Mouse (Mus musculus) common myeloid progenitor, adult 5-6 weeks (primary cell): Measurements from ENCODE around the gene Fndc3a. TPM values are rescaled to one million over a fixed set of nuclear protein-coding genes. Genes with fewer than 3 reads are reported as not detected.

Experiments used
- ATAC-seq: replicated peaks from 2 replicates; pipeline ENCODE4 v1.8.0; 2016; ENCODE audit warnings: low read depth, mild to moderate bottlenecking, moderate TSS enrichment, inconsistent platforms; ENCODE audit not compliant: poor library complexity, severe bottlenecking
- total RNA-seq: library from RNA; stranded (forward); fragments of 200-1000, 187-1606 nt; gene quantifications from 2 replicates; pipeline ENCODE4 v1.2.3, GENCODE M21; 2017

Gene Fndc3a
- total RNA-seq, 1 experiment from 2014 or later: 43.8 TPM

DNA sequence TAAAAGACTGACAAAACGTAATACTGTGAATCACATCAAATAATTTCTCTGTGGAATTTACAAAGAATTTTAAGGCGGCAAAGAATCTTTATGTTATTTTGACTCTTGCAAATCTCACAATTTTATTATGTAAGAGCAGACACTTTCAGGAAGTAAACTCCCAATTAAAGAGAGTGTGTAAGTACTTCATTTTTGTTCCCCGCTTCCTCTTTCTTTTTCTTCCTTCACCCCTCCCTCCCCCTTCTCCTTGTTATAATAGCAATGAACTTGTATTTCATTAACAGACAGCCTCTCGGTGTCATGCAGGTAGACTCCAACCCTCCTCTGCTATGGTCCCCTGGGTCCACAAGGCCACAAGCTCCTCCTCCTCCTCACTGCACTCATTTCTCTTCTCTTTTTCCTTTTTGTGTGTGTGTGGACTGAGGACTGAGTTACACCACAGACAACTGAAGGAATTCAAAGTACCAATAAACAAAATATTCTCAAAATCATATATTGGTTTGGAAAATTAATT, 24.9 kb downstream of the Fndc3a start:
- ATAC-seq: peak; percentile 85

- ATAC-seq: peak; percentile 58; the same call in 1 of the 2 replicates
Observed at GRCm38 (mm10) chr14:72677247-72677646, 32.6 kb downstream of the Fndc3a start.

DNA sequence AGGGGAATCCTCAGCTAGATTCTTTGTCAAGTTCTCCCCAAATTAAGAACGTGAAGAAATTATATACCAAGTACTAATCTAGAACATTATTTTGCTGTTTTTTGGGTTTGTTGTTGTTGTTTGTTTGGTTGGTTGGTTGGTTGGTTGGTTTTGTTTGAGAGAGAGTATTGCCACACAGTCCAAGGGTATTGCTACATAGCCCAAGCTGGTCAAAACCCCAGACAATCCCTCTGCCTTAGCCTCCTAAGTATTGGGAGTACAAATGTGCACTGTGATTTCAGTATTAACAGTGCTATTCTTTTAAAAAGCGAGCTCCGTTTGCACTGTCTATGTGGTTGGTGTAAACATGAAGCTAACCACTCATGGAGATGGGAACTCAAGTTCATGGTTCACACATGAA, 37.9 kb downstream of the Fndc3a start:
- ATAC-seq: no peak

DNA sequence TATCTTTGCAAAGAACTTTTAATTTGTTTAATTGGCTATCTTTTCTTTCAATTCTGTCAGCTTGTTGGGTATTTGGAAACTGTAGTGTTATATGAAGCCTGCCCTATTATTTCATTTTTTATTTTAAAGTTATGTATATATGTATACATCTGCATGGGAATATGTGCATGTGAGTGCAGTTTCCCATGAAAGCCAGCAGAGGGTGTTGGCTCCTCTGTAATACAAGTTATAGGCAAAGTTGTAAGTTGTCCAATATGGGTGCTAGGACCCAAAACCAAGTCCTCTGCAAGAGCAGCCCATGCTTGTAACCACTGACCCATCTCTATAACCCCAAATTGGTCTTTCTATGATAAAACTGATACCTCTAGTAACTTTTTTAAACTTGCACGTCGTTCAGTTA, 38.8 kb downstream of the Fndc3a start:
- ATAC-seq: no peak

DNA sequence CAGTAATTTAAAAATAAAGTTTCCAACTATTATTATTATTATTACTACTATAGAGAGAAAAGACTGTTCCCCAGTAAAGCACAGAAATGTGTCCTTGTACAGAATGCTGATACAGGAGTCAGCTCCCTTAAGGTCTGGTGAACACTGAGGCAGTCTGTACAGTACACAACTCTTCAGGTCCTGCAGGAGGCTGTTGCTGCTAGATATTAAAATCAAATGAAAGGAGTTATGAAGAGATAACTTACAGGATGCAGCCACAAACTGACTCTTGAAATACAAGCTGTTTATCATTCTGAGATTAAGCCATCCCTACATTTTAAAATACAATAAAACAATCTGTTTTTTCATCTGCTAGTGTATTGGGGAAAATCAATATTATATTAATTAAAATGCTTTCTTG, 60.5 kb downstream of the Fndc3a start:
- no peak for ATAC-seq

- no peak for ATAC-seq
Observed at GRCm38 (mm10) chr14:72645512-72645911, 64.3 kb downstream of the Fndc3a start.

DNA sequence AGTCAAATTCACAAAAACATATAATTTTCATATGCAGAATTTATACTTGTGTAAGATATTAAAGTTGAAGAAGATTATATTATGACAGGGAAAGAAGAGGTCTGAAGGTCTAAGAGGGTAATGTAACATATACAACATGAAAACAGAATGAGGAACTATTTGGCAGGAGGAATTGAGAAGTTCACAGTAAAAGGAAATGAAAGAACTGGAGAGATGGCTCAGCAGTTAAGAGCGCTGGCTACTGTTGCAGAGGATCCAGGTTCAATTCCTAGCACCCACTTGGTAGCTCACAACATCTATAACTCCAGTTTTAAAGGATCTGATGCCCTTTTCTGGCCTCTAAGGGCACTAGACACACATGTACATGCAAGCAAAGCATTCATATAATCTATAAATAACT, 65.2 kb downstream of the Fndc3a start:
- ATAC-seq: 0 out of 2 replicates have a peak, but pooled peaks have one; percentile 39

DNA sequence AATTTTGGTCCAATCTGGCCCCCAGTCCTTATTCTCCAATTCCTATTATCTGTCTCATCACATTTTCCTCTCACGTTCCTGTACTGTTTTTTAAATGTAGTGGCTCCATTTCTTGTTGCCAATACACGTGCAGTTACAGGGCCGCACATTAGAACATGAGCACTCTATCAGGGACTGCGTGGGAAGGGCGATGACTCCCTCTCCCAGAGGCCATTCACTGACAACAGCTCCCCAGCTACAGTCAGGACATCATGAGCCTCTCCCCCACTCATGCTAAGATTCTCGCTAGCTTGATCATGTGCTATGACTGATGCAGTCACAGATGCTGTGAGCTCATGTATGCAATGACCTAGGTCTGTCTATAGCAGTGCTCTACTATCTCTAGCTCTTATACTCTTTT, 71.3 kb downstream of the Fndc3a start:
- no peak for ATAC-seq

DNA sequence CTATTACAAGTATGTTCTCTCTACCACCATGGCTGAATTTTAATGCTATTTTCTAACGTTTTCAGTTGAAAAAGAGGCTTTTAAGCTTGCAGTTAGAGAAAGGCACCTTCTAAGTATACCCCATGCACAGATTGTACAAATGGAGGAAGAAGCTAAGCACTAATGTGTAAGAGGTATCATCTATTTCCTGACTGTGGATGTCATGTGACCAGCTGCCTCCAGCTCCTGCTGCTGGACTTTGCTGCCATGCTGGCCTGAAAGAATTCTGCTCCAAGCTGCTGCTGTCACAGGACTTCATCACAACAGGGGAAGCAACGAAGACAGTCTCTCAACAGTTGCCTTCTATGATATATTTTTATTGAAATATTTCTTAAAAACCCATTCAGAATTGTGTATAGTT, 76.2 kb downstream of the Fndc3a start:
- ATAC-seq: no peak

GRCm38 (mm10) chr14:72625411-72625810, 84.4 kb downstream of the Fndc3a start:
- ATAC-seq: no peak

- 0 out of 2 replicates have a peak, but pooled peaks have one; percentile 30 for ATAC-seq
Observed at GRCm38 (mm10) chr14:72604077-72604476, 105.7 kb downstream of the Fndc3a start.

DNA sequence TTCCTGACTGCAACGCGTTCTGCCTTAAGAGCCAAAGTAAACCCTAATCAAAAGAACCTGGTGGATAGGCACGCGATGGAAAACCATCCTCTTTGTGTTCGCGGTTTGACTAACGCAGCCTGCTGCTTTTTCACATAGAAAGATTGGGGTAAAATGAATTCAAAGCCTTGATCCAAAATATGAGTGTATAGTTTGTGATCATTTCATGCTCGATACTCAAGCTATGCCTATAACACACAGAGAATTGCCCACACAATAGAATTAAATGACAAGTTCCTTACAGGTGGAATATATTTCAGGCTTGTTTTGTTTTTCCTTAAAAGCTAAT, 106.6 kb downstream of the Fndc3a start:
- ATAC-seq: no peak; the same call in 1 of the 2 replicates

GRCm38 (mm10) chr14:72602521-72603193, 107.1 kb downstream of the Fndc3a start:
- peak; percentile 82 for ATAC-seq

DNA sequence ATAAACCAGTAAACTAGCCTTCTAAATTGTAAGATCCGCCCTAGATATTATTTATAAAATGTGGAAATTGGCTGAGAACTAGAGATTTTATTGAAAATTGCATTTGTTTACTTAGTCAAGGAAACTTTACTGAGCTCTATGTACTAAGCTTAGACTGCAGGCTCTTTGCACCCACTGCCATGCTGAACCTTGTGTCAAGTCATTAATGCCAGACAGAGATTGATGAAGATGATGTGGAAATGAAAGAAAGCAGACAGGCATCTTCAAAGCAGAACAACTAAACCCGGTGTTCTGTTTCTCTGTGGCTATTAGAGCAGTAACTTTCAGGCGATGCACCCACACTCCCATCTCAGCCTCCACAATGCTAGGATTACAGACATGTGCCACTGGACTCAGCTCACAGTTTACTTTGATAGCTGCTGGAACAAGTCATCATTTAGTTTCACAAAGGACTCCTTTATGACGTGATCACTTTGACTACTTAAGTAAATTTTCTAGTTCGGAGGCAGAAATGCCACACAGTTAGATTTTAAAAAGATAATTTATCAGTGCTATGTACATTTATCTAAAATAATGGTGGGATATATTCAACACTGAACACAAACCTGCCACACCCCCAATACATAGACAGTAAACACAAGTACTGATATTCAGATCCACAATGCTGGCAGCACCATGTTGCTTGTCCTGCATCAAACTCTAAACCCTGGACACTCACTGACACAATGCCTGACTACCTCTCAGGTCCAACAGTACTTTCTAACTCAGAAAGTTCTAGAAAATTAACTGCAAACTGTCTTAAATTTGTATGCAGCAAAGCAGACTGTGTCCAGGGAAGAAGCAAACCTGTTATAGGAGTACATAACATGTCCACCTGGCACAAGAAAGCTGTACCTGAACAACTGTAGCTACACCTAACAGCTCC, 108.2 kb downstream of the Fndc3a start:
- ATAC-seq: no peak

DNA sequence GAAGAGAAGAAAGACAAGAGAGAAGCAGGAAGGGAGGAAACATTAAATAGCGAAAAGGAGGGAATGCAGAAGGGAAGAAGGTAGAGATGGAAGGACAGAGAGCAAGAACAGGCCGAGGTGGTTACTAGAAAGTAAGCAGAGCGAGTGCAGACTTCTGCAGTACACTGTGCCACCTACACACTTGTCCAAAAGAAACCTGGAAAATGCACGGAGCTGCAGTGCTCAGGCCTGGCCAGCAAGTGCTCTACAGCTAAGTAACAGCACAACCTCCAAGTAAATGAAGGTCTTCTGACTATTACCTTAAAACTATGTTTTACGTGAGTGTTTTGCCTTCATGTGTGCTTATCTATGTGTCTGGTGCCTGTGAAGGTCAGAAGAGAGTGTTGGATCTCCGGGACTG, 109.4 kb downstream of the Fndc3a start:
- ATAC-seq: no peak

DNA sequence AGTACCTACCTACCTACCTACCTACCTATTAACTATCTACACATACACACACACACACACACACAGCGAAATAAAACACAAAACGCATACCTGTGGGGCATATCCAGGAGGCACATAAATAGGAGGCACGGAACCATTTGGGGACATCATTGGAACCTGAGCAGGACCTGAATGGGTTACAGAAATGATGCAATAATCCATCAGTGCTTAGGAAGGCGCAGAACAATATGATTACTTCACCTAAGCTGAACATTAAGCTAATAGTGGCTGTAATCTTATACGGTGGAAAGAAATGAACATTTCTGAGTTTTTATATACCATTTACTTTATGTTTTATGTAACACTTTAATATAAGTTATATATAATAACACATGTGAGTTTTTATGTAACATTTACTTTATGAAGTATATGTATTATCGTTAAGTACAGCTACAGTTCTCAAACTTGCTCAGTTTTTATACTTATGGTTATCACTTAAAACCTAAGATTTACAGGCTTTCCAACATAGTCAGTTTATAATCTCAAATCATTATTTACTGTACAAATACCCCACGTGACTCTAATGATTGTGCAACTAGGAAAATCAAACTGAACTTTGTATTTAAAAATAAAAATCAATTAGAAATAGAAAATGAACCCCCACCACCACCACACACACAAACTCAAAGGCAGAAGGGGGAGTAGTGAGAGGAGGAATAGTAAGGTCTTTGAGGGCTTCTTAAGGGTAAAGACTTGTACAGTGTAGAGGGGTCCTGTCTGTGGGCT, 110.6 kb downstream of the Fndc3a start:
- no peak for ATAC-seq

DNA sequence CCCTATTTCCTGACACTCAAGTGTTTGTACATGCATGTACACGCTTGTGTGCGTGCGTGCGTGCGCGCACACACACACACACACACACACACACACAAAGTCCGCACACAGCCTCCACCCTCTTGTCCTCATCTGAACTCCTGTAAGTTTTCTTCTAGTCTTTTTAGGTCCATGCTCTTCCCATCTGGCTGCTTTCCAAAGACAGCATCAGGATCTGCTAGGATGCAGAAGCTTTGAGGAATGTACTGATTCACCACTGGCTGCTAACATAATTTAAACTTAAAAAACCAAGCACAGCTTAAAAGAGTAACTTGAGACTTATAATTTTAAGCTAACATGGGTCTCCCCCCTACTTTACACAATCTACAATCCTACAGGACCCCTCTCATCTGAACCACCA, 115.6 kb downstream of the Fndc3a start:
- ATAC-seq: no peak

- ATAC-seq: no peak
Observed at GRCm38 (mm10) chr14:72589415-72589814, 120.4 kb downstream of the Fndc3a start.

DNA sequence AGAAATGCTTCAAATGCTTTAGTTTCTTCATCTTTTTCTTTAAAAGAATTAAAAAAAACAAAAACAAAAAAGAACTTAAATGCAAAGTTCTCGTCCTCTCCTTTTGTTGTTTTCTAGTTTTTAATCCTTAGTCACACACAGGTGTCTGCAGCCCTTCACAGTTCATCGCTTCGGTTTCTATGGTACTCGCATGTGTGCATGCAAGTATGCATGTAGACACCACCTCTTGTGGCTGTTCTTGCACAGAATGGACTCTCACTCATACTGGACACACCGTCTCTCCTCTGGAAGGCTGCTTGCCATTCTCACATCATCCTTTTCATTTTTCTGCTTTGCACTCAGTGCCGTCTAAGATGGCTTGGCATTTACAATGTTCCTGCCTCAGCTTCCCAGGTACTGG, 126.8 kb downstream of the Fndc3a start:
- no peak for ATAC-seq

DNA sequence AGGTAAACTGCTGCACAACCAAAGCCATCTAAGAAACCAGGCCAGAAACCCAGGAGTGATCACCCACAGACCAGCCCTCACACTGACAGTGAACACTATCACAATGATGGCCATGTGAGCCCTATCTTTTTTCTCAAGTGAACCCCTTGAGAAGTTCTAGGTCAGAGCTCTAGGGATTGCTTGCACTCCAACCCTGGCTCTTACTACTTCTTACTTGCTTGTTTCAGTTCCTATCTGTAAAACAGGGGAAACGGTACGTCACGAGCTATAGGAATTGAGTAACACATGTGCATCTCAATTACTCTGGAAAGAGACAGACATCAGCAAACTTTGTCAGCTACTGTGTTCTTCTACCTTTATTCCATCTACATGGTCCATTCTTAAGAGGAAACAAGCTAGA, 128.8 kb downstream of the Fndc3a start:
- ATAC-seq: peak; percentile 66
